Mouse (Mus musculus) lung, postnatal 0 days (tissue): ENCODE results near the gene St6galnac5.

Source experiments
- CTCF ChIP-seq: IDR thresholded peaks from 2 replicates; pipeline ENCODE4 v1.5.1; 2016; ENCODE audit warnings: antibody characterized with exemption, mild to moderate bottlenecking
- EP300 ChIP-seq: IDR thresholded peaks from 2 replicates; pipeline ENCODE4 v1.6.1; 2016; ENCODE audit warnings: antibody characterized with exemption, mild to moderate bottlenecking, control low read depth

DNA sequence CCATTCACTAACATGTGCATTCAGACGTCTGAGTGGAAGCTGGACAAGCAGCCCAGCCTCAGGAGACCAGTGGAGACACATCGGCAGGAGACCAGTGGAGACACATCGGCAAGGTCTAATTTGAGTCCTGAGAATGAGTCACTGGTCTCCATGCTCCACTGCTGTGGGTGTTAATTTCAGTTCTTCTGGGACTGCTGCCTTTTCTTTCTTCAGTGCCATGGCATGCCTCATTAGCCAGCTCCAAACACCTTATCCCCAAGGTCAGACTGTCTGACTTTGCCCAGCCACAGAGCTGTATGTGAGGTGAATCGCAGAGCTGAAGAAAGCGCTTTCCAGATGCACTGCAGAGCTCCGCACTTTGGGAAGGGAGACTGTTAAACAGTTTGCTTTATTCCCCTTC, 140.8 kb downstream of the St6galnac5 start:
- no peak for TF ChIP-seq CTCF
- no peak for TF ChIP-seq EP300
